Mouse (Mus musculus) gastrocnemius, adult 8-10 months (tissue): ENCODE measurements around the gene Lgmn. TPM values are rescaled to one million over a fixed set of nuclear protein-coding genes. Genes with fewer than 3 reads are reported as not detected.

ENCODE experiments used
- DNase-seq, 2 experiments: peaks; one replicate each; pipeline ENCODE4 v3.0.0; 2022; ENCODE audit warnings: low spot score in 2 of 2
- total RNA-seq, 4 experiments: library from RNA; stranded (reverse); gene quantifications; 2 replicates each; pipeline ENCODE4 v1.2.4; 2022

Gene Lgmn
- total RNA-seq, 4 experiments from 2014 or later, result 17.5 to 24.8 (median 18.9) TPM

GRCm38 (mm10) chr12:102350997-102351396, 88.6 kb downstream of the Lgmn start:
- DNase-seq, result no peak

DNA sequence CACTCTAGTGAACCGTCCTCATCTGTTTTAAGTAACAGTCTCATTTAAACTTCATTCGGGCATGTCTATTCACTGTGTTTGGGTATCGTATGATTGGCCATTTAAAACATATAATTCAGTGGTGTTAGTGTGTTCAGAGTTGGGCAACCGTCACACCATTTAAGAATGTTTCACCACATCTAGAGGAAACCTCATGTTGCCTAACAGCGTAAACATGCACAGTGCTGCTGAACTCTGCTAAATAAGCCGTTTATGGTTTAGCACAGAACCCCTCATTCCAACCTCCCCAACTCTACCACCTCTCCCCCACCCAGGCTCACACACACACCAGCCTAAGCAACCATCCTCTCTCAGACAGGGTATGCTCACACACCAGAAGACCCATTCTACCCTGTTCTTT, 91.2 kb downstream of the Lgmn start:
- no peak for DNase-seq

DNA sequence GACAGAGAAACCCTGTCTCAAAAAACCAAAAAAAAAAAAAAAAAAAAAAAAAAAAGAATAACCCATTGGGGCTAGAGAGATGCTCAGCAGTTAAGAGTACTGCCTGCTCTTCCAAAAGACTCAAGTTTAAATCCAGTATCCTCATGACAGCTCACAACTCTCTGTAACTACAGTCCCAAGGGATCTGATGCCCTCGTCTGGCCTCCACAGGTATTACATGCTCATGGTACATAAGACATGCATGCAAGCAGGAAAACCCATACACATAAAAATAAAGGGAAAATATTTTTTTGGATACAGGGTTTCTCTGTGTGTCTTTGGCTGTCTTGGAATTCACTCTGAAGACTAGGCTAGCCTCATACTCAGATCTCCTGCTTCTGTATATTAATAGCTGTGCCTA, 93.1 kb downstream of the Lgmn start:
- no peak for DNase-seq

DNA sequence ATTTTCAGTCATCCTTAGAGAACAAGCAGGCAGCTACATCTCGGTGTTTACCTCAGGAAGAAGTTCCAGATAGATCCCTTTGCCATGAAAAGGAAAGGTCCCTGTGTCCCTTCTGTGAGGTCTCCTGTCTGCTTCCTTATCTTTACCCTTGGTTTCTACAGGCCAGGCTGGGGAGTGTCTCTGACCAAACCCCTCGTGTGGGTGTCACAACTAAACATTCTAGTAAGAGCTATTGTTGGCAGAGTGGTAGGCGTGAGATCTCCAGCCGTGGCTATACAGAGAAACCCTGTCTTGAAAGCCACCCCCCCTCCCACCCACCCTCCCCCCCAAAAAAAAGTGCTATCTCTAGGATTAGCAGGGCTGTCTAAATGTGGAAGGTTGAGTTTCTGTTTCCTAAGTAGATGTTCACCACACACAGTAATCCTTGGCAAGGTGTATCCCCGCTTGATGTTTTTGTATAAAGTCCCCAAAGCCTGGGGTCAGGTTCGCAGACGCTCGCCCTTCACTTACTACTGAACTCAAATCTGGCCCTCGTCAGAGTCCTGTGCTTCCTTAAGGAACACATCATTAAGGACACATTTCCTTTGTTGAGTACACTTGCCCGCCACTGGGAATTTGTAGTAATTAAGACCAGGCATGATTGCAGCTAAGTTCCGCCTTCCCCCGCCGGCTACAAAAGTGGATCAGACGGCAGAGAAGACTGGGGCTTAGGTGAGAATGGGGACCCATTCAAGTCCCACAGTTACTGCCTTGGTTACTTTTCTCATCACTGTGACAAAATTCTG, 94.4 kb downstream of the Lgmn start:
- no peak for DNase-seq

Other genes starting within 250 kb of the Lgmn start
- 1 to 10 TPM; 2.2 to 5.6 (median 4.2) TPM for gene Rin3, start 156.8 kb downstream of the Lgmn start, total RNA-seq
- gene Golga5, start 29.3 kb upstream of the Lgmn start, total RNA-seq, result 10 to 100 TPM; 28.2 to 35.0 (median 31.0) TPM
- gene Chga, start 115.2 kb upstream of the Lgmn start, total RNA-seq, result not detected